Mouse (Mus musculus): ENCODE measurements around the gene Calm2.

The Calm2 gene

GRCm38 (mm10) chr17:87446767-87447611, at the start of gene Calm2:
Gene Calm2, minus strand, starts transcription at chr17:87446935.
- peak; percentile 96 to 98 for DNase-seq (ENCODE audit: low spot score in 2 of 2)

- no peak for DNase-seq (ENCODE audit: low spot score in 2 of 2)
These were observed 48.8 kb upstream of the Calm2 start for GRCm38 (mm10) chr17:87495504-87495903.

- DNase-seq (ENCODE audit: low spot score in 2 of 2), result no peak
These were observed 47.6 kb upstream of the Calm2 start for GRCm38 (mm10) chr17:87494310-87494709.

GRCm38 (mm10) chr17:87492286-87492685, 45.6 kb upstream of the Calm2 start:
- no peak for DNase-seq (ENCODE audit: low spot score in 2 of 2)

GRCm38 (mm10) chr17:87490295-87490694, 43.6 kb upstream of the Calm2 start:
- no peak for DNase-seq (ENCODE audit: low spot score in 2 of 2)

GRCm38 (mm10) chr17:87485751-87486150, 39.0 kb upstream of the Calm2 start:
- DNase-seq (ENCODE audit: low spot score in 2 of 2), result no peak

GRCm38 (mm10) chr17:87482867-87483266, 36.1 kb upstream of the Calm2 start:
- DNase-seq (ENCODE audit: low spot score in 2 of 2), result no peak

- no peak for DNase-seq (ENCODE audit: low spot score in 2 of 2)
These were observed 31.8 kb upstream of the Calm2 start for GRCm38 (mm10) chr17:87478569-87478968.

GRCm38 (mm10) chr17:87477611-87478010, 30.9 kb upstream of the Calm2 start:
- no peak for DNase-seq (ENCODE audit: low spot score in 2 of 2)

- no peak for DNase-seq (ENCODE audit: low spot score in 2 of 2)
These were observed 28.6 kb upstream of the Calm2 start for GRCm38 (mm10) chr17:87475356-87475755.

- no peak for DNase-seq (ENCODE audit: low spot score in 2 of 2)
These were observed 27.7 kb upstream of the Calm2 start for GRCm38 (mm10) chr17:87474501-87474795.

GRCm38 (mm10) chr17:87473736-87474500, 27.2 kb upstream of the Calm2 start:
- no peak for DNase-seq (ENCODE audit: low spot score in 2 of 2)

- DNase-seq (ENCODE audit: low spot score in 2 of 2), result no peak
These were observed 26.7 kb upstream of the Calm2 start for GRCm38 (mm10) chr17:87473441-87473735.

- no peak for DNase-seq (ENCODE audit: low spot score in 2 of 2)
These were observed 26.1 kb upstream of the Calm2 start for GRCm38 (mm10) chr17:87472879-87473278.

GRCm38 (mm10) chr17:87471661-87472060, 24.9 kb upstream of the Calm2 start:
- DNase-seq (ENCODE audit: low spot score in 2 of 2), result no peak

GRCm38 (mm10) chr17:87470797-87471196, 24.1 kb upstream of the Calm2 start:
- no peak for DNase-seq (ENCODE audit: low spot score in 2 of 2)

- DNase-seq (ENCODE audit: low spot score in 2 of 2), result no peak
These were observed 23.5 kb upstream of the Calm2 start for GRCm38 (mm10) chr17:87470282-87470681.

GRCm38 (mm10) chr17:87469428-87469827, 22.7 kb upstream of the Calm2 start:
- no peak for DNase-seq (ENCODE audit: low spot score in 2 of 2)

GRCm38 (mm10) chr17:87468616-87469015, 21.9 kb upstream of the Calm2 start:
- no peak for DNase-seq (ENCODE audit: low spot score in 2 of 2)

GRCm38 (mm10) chr17:87461499-87461896, 14.8 kb upstream of the Calm2 start:
- DNase-seq (ENCODE audit: low spot score in 2 of 2), result no peak

GRCm38 (mm10) chr17:87460669-87461498, 14.1 kb upstream of the Calm2 start:
- no peak for DNase-seq (ENCODE audit: low spot score in 2 of 2)
